Mouse (Mus musculus) hematopoietic multipotent progenitor cell, adult 10-12 weeks (in vitro differentiated cells): ENCODE measurements around the gene Rapgefl1. TPM values are rescaled to one million over a fixed set of nuclear protein-coding genes. Genes with fewer than 3 reads are reported as not detected.

ENCODE experiments used
- polyA plus RNA-seq: library from polyadenylated mRNA; stranded (reverse); fragments of >175 nt; gene quantifications from 2 replicates; pipeline ENCODE4 v1.2.3, GENCODE M21; 2012; ENCODE audit warnings: low replicate concordance

The Rapgefl1 gene
- polyA plus RNA-seq: 1.3 and 3.6 TPM in 2 replicates

DNA sequence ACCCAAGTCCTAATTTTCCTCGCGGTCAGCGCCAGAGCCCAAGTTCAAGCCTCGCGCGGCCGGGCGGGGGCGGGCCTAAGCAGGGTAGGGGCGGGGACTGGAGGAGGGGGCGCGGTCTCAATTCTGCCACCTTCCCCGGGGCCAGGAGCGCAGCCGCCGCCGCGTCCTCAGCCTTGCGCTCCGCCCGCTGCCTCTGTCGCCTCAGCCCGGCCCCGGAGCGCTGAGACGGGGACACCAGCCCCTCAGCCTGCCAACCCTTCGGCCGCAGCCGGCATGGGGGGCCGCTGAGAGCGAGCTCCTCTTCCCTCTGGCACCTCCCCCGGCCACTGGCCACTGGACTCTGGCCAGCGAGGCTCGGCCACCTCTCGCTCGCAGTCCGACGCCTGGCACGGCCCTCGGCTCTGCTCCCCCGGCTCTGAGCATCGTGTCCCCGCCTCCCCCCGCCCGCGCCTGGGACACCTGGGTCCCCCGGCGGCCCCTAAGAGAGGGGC, at the start of gene Rapgefl1:
TSS of gene Rapgefl1 (plus strand) at position 135 of the 491 bp plus-strand sequence.

GRCm38 (mm10) chr11:98795015-98795713, 41.4 kb upstream of the Rapgefl1 start, which contains the start of gene Msl1:
Msl1 (plus strand) TSS chr11:98795516.

DNA sequence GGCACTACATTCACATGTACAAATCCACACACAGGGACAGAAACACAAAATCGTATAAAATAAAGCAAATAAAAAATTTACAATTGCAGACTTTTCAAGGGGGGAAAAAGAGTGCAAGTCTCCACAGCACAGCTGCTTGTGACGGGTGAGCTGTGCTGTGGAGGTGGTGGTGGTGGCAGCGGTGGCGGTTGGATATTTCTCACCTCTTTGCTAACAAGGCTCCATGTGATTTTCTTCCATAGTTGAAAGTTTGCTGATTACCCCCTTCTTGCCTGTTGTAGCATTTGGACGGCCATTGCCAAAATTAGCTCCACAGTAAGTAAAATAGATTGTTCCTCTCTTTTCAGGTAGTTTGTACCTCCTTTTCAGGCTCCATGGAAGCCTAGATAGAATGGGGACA, 32.0 kb upstream of the Rapgefl1 start, which contains the start of gene Casc3:
TSS of gene Casc3 (plus strand) at position 301 of the 400 bp plus-strand sequence.

GRCm38 (mm10) chr11:98863028-98863750, 26.6 kb downstream of the Rapgefl1 start, which contains the start of gene Wipf2:
Wipf2 (plus strand) TSS chr11:98863638.

Other genes with a start within 250 kb of the Rapgefl1 start
- 33.4 and 47.2 TPM in 2 replicates for gene Ormdl3, start 249.4 kb upstream of the Rapgefl1 start, polyA plus RNA-seq
- gene Lrrc3c, start 238.5 kb upstream of the Rapgefl1 start, polyA plus RNA-seq: not detected in 2 replicates
- not detected in 2 replicates for gene Gm12355, start 211.1 kb upstream of the Rapgefl1 start, polyA plus RNA-seq
- gene Gsdma3, start 210.4 kb upstream of the Rapgefl1 start, polyA plus RNA-seq: not detected in 2 replicates
- not detected in 2 replicates for gene Gsdma2, start 190.0 kb upstream of the Rapgefl1 start, polyA plus RNA-seq
- gene Gsdma, start 172.4 kb upstream of the Rapgefl1 start, polyA plus RNA-seq: 0.04 TPM in 1 of 2 replicates, not detected in the other
- 81.9 and 109 TPM in 2 replicates for gene Psmd3, start 154.2 kb upstream of the Rapgefl1 start, polyA plus RNA-seq
- 0.15 TPM in 1 of 2 replicates, not detected in the other for gene Csf3, start 135.5 kb upstream of the Rapgefl1 start, polyA plus RNA-seq
- 71.6 and 109 TPM in 2 replicates for gene Med24, start 107.3 kb upstream of the Rapgefl1 start, polyA plus RNA-seq
- 14.2 and 27.2 TPM in 2 replicates for gene Thra, start 96.1 kb upstream of the Rapgefl1 start, polyA plus RNA-seq
- gene Nr1d1, start 61.5 kb upstream of the Rapgefl1 start, polyA plus RNA-seq: 4.5 and 4.7 TPM in 2 replicates
- gene Msl1, start 41.3 kb upstream of the Rapgefl1 start, polyA plus RNA-seq: 57.1 and 163 TPM in 2 replicates
- 42.9 and 45.2 TPM in 2 replicates for gene Casc3, start 31.9 kb upstream of the Rapgefl1 start, polyA plus RNA-seq
- gene Wipf2, start 26.9 kb downstream of the Rapgefl1 start, polyA plus RNA-seq: 50.0 and 56.4 TPM in 2 replicates
- 0.40 and 0.89 TPM in 2 replicates for gene Cdc6, start 71.0 kb downstream of the Rapgefl1 start, polyA plus RNA-seq
- 162 and 425 TPM in 2 replicates for gene Rara, start 91.0 kb downstream of the Rapgefl1 start, polyA plus RNA-seq
- gene Gjd3, start 146.2 kb downstream of the Rapgefl1 start, polyA plus RNA-seq: 0.40 TPM in 1 of 2 replicates, not detected in the other
- 1.2 and 20.8 TPM in 2 replicates for gene Top2a, start 187.4 kb downstream of the Rapgefl1 start, polyA plus RNA-seq
- 197 and 283 TPM in 2 replicates for gene Igfbp4, start 204.5 kb downstream of the Rapgefl1 start, polyA plus RNA-seq